Mouse (Mus musculus): ENCODE measurements around the gene S100a6. TPM values are rescaled to one million over a fixed set of nuclear protein-coding genes. Genes with fewer than 3 reads are reported as not detected.
A peak's percentile ranks its signal among the peaks of the same experiment; 100 is the strongest.

Gene S100a6
- polyA plus RNA-seq, 1 experiment from 2014 or later: 46.9 TPM

DNA sequence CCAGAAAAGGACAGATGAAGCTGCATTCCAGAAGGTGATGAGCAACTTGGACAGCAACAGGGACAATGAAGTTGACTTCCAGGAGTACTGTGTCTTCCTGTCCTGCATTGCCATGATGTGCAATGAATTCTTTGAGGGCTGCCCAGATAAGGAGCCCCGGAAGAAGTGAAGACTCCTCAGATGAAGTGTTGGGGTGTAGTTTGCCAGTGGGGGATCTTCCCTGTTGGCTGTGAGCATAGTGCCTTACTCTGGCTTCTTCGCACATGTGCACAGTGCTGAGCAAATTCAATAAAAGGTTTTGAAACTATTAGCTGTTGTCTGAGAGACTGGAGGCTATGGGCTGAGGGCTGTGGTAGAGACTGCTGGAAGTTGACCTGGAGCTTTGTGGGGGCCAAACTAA lies 6.9 kb upstream of the S100a6 start:
- WGBS: 96% methylated on average over 2 of the region's 2 CpGs
- H3K27me3 ChIP-seq (ENCODE audit: control insufficient read depth, insufficient read depth, low read length): no peaks in the 10 kb centered on the region
- ATAC-seq (ENCODE audit: low FRiP score): no peak

DNA sequence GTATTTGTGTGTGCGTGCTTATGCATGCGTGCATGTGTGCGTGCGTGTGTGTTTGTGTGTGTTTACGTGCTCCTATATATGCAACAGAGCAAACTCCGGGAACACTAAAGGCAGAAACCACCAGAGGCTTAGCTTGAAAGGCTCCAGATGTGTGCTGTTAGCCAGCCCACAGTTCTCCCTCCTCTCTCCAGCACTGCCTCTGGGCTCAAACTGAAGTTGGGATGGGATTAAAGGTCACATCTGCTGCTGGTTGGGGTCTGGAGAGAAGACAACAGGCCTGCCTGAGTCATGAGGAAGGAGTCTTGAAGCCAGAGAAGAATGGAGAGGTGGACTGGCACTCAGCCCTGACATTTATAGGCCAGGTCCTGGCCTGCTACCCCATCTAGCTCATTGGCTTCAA lies 6.5 kb upstream of the S100a6 start:
- DNase-seq (ENCODE audit: low spot score) (no peak), ATAC-seq (ENCODE audit: low FRiP score) (no peak)
- no peaks in the 10 kb centered on the region for H3K36me3 ChIP-seq (replicated peaks; ENCODE audit: control insufficient read depth, insufficient read depth)
- no peaks in the 10 kb centered on the region for H3K27me3 ChIP-seq (ENCODE audit: control insufficient read depth, insufficient read depth, low read length)
- 93% methylated on average over 6 of the region's 6 CpGs for WGBS
- no peak overlapping the region for H3K27ac ChIP-seq
- no peak overlapping the region for H3K4me3 ChIP-seq (replicated peaks; ENCODE audit: low read length)
- H3K4me1 ChIP-seq (replicated peaks; ENCODE audit: control insufficient read depth, insufficient read depth, low read length): 0 out of 2 replicates have a peak, but pooled peaks cover 5% of the 10 kb centered on the region
- no peaks in the 10 kb centered on the region for H3K9me3 ChIP-seq (ENCODE audit: control insufficient read depth, low read length)
- H3K4me2 ChIP-seq (replicated peaks): no peak overlapping the region
- H3K9ac ChIP-seq: no peak overlapping the region

More for the DNA sequence above, 6.9 kb upstream of the S100a6 start:
- no peaks in the 10 kb centered on the region for H3K36me3 ChIP-seq (replicated peaks; ENCODE audit: control insufficient read depth, insufficient read depth)
- H3K9ac ChIP-seq: no peak overlapping the region
- no peak overlapping the region for H3K4me2 ChIP-seq (replicated peaks)
- 0 out of 2 replicates have a peak, but pooled peaks cover 5% of the 10 kb centered on the region for H3K4me1 ChIP-seq (replicated peaks; ENCODE audit: control insufficient read depth, insufficient read depth, low read length)
- H3K27ac ChIP-seq: no peak overlapping the region
- DNase-seq (ENCODE audit: low spot score): no peak
- H3K4me3 ChIP-seq (replicated peaks; ENCODE audit: low read length): no peak overlapping the region
- H3K9me3 ChIP-seq (ENCODE audit: control insufficient read depth, low read length): no peaks in the 10 kb centered on the region

DNA sequence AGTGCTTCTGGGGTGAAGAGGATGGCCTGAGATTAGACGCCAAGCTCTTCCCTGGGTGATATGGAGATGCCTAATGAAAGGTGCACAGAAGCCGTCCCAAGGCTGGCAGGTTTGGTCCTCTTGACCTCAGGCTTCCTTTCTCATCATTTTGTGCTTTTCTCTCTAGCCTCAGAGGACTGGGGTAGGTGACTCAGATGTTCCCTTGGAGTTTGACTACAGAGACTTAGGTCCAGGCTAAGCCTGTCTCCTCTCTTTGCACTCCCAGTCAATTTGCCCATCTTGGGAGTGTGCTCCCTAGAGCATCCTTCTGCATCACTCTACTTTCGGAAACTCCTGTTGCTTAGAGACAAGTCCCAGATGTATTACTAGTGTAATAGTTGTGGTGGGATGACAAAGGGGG lies 5.3 kb upstream of the S100a6 start:
- Histone ChIP-seq H3K9ac (no peak overlapping the region), H3K27ac (no peak overlapping the region), H3K4me1 (replicated peaks; ENCODE audit: control insufficient read depth, insufficient read depth, low read length) (0 out of 2 replicates have a peak, but pooled peaks cover 5% of the 10 kb centered on the region), H3K4me2 (replicated peaks) (no peak overlapping the region), H3K4me3 (replicated peaks; ENCODE audit: low read length) (no peak overlapping the region), H3K9me3 (ENCODE audit: control insufficient read depth, low read length) (no peaks in the 10 kb centered on the region), H3K36me3 (replicated peaks; ENCODE audit: control insufficient read depth, insufficient read depth) (no peaks in the 10 kb centered on the region), H3K27me3 (ENCODE audit: control insufficient read depth, insufficient read depth, low read length) (no peaks in the 10 kb centered on the region)
- ATAC-seq (ENCODE audit: low FRiP score) (no peak), DNase-seq (ENCODE audit: low spot score) (no peak)
- WGBS: 86% methylated on average over 3 of the region's 3 CpGs

DNA sequence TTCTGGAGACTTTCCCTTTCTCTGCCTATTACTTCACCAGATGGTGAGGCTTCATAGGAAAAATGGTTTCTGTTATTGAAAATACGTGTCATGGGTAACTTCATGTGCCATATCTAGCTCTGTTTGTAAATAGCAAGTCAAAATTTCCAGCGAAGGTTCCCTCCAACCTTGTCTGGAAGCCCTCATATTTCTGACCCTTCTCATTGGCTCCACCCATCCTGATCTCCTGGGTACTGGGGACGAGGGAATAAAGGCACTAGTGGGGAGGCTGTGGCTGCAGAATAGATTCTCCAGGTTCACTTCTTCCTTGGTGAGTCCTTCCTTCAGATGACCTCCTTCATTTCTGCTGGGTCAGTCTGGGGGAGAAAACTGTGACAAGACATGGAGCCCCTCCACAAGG lies 4.5 kb upstream of the S100a6 start, which contains the start of gene S100a5:
TSS of gene S100a5 (plus strand) at position 301 of the 400 bp plus-strand sequence.
- DNase-seq (ENCODE audit: low spot score) (no peak), ATAC-seq (ENCODE audit: low FRiP score) (no peak)
- Histone ChIP-seq H3K36me3 (replicated peaks; ENCODE audit: control insufficient read depth, insufficient read depth) (no peaks in the 10 kb centered on the region), H3K4me3 (replicated peaks; ENCODE audit: low read length) (no peak within 1 kb of the TSS), H3K9me3 (ENCODE audit: control insufficient read depth, low read length) (no peaks in the 10 kb centered on the region), H3K27me3 (ENCODE audit: control insufficient read depth, insufficient read depth, low read length) (no peaks in the 10 kb centered on the region), H3K9ac (no peak within 1 kb of the TSS), H3K4me2 (replicated peaks) (no peak within 1 kb of the TSS), H3K27ac (no peak within 1 kb of the TSS), H3K4me1 (replicated peaks; ENCODE audit: control insufficient read depth, insufficient read depth, low read length) (0 out of 2 replicates have a peak, but pooled peaks cover 5% of the 10 kb centered on the region)
- WGBS: 68% methylated on average over 3 of the region's 3 CpGs

DNA sequence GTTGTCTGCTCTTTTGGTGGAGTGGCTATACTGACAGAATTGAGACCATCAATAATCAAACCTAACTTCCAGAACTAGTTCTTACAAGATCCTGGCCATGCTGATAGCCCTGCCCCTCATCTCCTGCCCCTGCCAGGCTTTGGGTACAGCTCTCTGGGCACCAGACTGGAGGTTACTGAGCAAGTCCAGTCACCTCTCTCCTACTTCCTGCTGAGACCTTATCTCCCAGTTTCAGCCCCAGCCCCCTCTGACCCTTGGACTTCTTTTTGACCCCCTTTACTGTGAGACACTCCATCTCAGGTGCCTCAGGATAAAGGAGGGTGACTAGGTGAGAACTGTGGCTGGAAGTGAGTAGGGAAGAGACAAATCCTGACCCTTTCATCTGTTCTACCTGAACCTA lies 3.6 kb upstream of the S100a6 start:
- Histone ChIP-seq H3K4me3 (replicated peaks; ENCODE audit: low read length) (no peak overlapping the region), H3K36me3 (replicated peaks; ENCODE audit: control insufficient read depth, insufficient read depth) (no peaks in the 10 kb centered on the region), H3K4me1 (replicated peaks; ENCODE audit: control insufficient read depth, insufficient read depth, low read length) (0 out of 2 replicates have a peak, but pooled peaks cover 5% of the 10 kb centered on the region), H3K9ac (no peak overlapping the region), H3K27me3 (ENCODE audit: control insufficient read depth, insufficient read depth, low read length) (0 out of 2 replicates have a peak, but pooled peaks cover 4% of the 10 kb centered on the region), H3K9me3 (ENCODE audit: control insufficient read depth, low read length) (no peaks in the 10 kb centered on the region), H3K4me2 (replicated peaks) (no peak overlapping the region), H3K27ac (no peak overlapping the region)
- DNase-seq (ENCODE audit: low spot score): no peak
- no peak for ATAC-seq (ENCODE audit: low FRiP score)

DNA sequence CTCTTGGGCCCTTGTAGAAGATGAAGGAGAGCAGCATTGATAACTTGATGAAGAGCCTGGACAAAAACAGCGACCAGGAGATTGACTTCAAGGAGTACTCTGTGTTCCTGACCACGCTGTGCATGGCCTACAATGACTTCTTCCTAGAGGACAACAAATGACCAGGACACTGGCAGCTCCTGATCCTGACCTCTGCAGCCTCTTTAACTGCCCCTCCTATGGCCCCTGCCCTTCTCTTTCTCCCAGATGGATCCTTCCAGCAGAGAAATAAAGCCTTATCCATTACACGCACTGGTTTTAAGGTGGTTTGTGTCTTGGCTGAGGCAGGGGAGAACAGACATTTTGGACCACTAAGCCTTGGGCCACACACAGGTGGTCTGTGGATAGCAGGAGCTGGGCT lies 1.2 kb upstream of the S100a6 start:
- Histone ChIP-seq H3K27ac (no peak overlapping the region), H3K4me3 (replicated peaks; ENCODE audit: low read length) (no peak overlapping the region), H3K9ac (no peak overlapping the region), H3K4me1 (replicated peaks; ENCODE audit: control insufficient read depth, insufficient read depth, low read length) (no peaks in the 10 kb centered on the region), H3K4me2 (replicated peaks) (no peak overlapping the region), H3K27me3 (ENCODE audit: control insufficient read depth, insufficient read depth, low read length) (0 out of 2 replicates have a peak, but pooled peaks cover 4% of the 10 kb centered on the region), H3K36me3 (replicated peaks; ENCODE audit: control insufficient read depth, insufficient read depth) (no peaks in the 10 kb centered on the region), H3K9me3 (ENCODE audit: control insufficient read depth, low read length) (no peaks in the 10 kb centered on the region)
- ATAC-seq (ENCODE audit: low FRiP score) (no peak), DNase-seq (ENCODE audit: low spot score) (no peak)
- WGBS: 85% methylated on average over 3 of the region's 3 CpGs

DNA sequence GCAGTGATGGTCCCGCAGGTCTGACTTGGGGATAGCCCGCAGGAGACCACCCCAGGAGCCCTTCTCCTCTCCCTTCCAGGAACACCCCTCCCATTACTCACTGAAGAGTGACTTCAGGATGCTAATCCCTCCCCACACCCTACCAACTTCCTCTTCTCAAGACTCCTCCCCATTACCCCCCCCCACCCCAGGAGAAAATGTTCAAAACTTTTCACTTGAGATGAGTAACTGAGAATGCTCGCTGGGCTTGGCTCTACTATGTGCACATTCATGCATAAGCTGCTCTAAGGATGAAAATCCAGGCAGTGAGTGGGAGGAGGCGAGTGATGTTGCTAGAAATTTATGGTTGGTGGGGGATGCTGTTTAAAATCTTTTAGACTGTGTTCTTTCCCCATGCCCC lies 621 bp upstream of the S100a6 start:
- no peak for ATAC-seq (ENCODE audit: low FRiP score)
- WGBS: 75% methylated on average over 4 of the region's 4 CpGs

DNA sequence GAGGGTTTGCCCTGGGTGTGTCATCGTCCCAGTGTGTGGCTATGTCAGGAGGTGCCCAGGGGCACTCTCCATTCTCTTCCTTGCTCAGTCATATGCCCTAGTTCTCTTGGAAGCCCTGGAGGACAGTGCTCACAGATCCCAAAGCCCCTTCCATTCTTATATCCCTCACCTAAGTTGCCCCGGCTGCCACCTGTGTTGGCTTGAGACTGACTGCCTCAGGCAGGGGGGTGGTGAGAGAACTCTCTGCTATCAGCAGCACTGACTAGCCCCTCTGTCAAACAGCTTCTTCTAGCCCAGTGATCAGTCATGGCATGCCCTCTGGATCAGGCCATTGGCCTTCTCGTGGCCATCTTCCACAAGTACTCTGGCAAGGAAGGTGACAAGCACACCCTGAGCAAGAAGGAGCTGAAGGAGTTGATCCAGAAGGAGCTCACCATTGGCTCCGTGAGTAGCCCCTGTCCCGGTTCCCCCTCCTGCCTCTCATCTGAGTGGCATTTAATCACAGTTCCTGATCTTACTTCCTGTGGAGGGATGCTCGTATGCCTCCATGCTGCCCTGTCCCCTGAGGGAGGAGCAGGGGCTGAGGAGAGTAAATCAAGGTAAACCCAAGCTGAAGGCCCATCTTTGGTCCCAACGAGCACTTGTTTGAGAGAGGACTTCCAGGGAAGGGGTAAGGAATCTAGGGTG lies 922 bp downstream of the S100a6 start:
- Histone ChIP-seq H3K27ac (no peak overlapping the region), H3K27me3 (ENCODE audit: control insufficient read depth, insufficient read depth, low read length) (0 out of 2 replicates have a peak, but pooled peaks cover 4% of the 10 kb centered on the region), H3K9me3 (ENCODE audit: control insufficient read depth, low read length) (no peaks in the 10 kb centered on the region), H3K36me3 (replicated peaks; ENCODE audit: control insufficient read depth, insufficient read depth) (no peaks in the 10 kb centered on the region), H3K4me3 (replicated peaks; ENCODE audit: low read length) (no peak overlapping the region), H3K4me2 (replicated peaks) (peak overlapping the region; percentile 62), H3K4me1 (replicated peaks; ENCODE audit: control insufficient read depth, insufficient read depth, low read length) (no peaks in the 10 kb centered on the region), H3K9ac (no peak overlapping the region)
- DNase-seq (ENCODE audit: low spot score) (no peak), ATAC-seq (ENCODE audit: low FRiP score) (no peak)
- 74% methylated on average over 7 of the region's 7 CpGs for WGBS

More for the DNA sequence above, 621 bp upstream of the S100a6 start:
- no peak overlapping the region for H3K9ac ChIP-seq
- H3K27me3 ChIP-seq (ENCODE audit: control insufficient read depth, insufficient read depth, low read length): 0 out of 2 replicates have a peak, but pooled peaks cover 4% of the 10 kb centered on the region
- H3K9me3 ChIP-seq (ENCODE audit: control insufficient read depth, low read length): no peaks in the 10 kb centered on the region
- H3K27ac ChIP-seq: no peak overlapping the region
- no peak for DNase-seq (ENCODE audit: low spot score)
- H3K4me2 ChIP-seq (replicated peaks): no peak overlapping the region
- no peaks in the 10 kb centered on the region for H3K36me3 ChIP-seq (replicated peaks; ENCODE audit: control insufficient read depth, insufficient read depth)
- no peak overlapping the region for H3K4me3 ChIP-seq (replicated peaks; ENCODE audit: low read length)
- H3K4me1 ChIP-seq (replicated peaks; ENCODE audit: control insufficient read depth, insufficient read depth, low read length): no peaks in the 10 kb centered on the region

DNA sequence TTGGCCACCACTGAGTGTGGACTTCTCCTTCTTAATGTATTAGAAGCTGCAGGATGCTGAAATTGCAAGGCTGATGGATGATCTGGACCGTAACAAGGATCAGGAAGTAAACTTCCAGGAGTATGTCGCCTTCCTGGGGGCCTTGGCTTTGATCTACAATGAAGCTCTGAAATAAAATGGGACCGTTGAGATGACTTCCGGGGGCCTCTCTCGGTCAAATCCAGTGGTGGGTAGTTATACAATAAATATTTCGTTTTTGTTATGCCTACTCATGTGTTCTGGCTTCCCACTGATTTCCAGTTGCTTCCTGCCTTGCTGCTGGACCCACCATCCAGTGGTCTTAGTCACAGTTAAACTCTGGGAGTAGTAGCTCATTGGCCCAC lies 1.5 kb downstream of the S100a6 start:
- no peaks in the 10 kb centered on the region for H3K9me3 ChIP-seq (ENCODE audit: control insufficient read depth, low read length)
- no peak overlapping the region for H3K9ac ChIP-seq
- DNase-seq (ENCODE audit: low spot score) (no peak), ATAC-seq (ENCODE audit: low FRiP score) (no peak)
- H3K4me1 ChIP-seq (replicated peaks; ENCODE audit: control insufficient read depth, insufficient read depth, low read length): no peaks in the 10 kb centered on the region
- 0 out of 2 replicates have a peak, but pooled peaks cover 4% of the 10 kb centered on the region for H3K27me3 ChIP-seq (ENCODE audit: control insufficient read depth, insufficient read depth, low read length)
- H3K4me2 ChIP-seq (replicated peaks): no peak overlapping the region
- WGBS: 87% methylated on average over 6 of the region's 6 CpGs
- no peak overlapping the region for H3K27ac ChIP-seq
- H3K36me3 ChIP-seq (replicated peaks; ENCODE audit: control insufficient read depth, insufficient read depth): no peaks in the 10 kb centered on the region
- H3K4me3 ChIP-seq (replicated peaks; ENCODE audit: low read length): no peak overlapping the region
